Mouse (Mus musculus) embryo, embryonic 11 days (tissue): ENCODE measurements around the gene Itgb3bp.

ENCODE experiments used
- DNase-seq: peaks from one replicate; pipeline ENCODE4 v3.0.0-alpha.2; 2015

The Itgb3bp gene

DNA sequence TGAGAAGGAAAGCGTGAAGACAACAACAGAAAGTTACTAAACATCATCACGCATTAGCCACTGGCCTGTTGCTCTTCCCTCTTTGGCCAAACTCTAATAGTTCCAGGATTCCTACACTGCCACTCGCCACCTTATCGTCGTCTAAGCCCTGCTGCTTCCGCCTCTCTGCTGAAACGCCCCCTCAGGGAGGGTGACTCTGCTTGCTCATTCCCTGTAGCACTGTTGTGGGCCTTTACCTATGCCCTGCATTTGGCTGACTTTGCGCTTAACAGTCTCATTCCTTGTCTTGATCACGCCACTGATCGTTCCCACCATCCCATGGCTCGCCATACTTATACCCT is 1.6 kb upstream of the Itgb3bp start:
- DNase-seq: no peak

DNA sequence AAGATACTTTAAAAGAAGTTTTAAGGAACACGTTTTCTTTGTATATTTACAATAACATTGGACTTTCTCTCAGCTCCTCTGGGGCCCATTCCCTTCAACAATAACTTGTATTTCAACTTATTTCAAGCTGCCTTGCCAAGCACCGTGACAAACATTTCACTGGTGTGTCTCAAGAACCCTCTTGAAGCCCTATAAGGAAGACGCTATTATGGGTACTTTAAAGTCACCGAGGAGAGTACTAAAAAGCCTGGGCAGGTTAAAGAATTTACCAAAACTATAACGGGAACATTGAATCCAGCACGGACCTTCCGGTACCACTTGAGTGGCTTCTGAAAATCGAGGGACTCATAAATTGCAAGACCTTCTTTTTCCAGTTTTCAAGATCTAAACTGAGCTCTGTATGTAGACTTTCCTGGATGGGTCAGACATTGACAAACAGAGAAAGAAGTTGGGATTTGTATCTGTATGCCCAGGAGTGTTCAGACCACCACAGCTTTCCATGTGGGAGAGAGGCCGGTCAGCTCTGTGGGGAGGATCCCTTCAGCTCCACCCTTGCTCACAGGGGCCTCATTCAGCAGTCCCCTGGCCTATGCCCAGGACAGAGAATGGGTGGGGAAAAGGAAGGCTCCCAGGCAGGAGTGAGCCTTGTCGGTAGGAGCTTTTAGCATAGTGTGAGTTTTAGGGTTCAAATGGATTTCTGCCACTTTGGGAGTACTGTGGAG is 1.1 kb upstream of the Itgb3bp start:
- no peak for DNase-seq

DNA sequence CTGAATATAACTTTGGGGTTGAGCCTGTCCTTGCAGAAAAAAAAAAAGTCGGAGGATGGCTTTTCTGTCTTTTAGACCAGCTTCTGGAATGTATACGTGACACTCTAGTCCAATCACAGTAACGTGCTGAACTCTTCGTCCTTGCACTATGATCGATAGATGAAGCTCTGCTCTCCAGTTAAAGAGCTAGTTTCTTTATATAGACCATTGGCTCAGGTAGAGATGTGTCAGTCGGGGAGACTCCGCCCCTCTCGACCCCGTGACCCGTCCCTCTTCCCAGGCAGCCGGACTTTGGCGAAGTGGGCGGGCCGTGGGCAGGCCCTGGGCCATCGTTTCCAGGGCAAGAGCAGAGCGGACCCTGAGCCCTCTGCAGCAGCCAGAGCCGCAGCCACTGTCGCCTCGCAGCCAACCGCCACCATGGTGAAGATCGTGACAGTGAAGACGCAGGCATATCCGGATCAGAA is 432 bp downstream of the Itgb3bp start, which contains the start of gene Pgm1:
Gene Pgm1, plus strand, starts transcription at position 266 of the 464 bp plus-strand sequence.
- DNase-seq: peak; percentile 83

DNA sequence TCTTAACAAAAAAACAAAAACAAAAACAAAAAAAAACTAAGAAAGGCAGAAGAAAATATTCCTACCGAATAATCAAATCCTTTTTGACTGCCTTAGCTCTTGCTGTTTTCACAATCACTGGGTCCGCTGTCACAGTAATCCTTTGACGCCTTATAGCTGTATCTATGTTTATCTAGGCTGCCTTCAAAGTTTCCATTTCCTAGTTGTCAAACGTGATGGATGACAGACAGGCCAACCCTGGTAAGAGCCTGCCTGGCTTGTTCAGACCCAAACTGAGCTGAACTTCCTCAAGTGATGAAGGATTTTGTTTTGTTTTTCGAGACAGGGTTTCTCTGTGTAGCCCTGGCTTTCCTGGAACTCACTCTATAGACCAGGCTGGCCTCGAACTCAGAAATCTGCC is 1.1 kb downstream of the Itgb3bp start:
- no peak for DNase-seq

DNA sequence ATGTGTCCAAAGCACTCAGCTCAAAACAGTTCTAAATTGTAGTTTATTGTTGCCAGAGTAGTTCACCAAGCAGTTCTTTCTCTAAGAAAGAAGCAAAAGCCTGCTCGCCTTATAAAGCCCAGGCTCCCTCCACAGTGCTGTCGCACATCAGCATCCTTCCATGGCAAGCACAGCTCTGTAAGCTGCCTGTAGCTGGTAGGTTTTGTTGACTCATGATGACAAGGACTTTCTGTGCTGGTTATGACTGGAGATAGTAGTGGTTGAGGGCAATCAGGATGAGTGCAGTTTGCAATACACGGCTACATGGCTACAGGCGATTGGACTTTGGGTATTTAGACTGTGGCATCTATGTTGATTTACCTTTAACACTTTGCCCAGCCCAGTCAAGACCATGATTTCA is 3.2 kb downstream of the Itgb3bp start:
- DNase-seq: no peak

DNA sequence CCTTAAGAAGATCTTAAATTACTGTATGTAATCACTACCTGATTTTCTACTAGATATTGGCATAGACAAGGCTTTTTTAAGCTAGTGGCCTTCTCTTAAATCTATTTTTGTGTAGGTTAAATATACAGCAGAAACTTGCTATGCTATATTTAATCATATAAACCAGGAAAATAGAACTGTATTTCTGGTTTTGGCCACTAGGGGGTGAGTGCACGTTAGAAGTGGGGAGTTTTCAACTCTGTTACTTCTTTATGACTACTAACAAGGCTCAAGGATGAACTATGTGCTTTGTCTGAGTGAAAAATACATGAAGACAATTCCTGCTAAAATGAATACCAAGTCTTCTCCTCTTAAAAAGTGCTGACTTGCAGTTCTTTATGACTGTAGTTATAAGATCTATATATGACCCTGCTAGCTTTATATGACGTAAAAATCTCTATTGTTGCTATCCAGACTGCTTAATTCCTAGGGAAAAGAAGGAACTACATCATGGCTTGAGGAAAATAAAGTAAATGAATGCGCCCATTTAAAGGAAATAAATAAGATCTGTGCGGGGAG is 15.6 kb downstream of the Itgb3bp start:
- peak; percentile 62 for DNase-seq

DNA sequence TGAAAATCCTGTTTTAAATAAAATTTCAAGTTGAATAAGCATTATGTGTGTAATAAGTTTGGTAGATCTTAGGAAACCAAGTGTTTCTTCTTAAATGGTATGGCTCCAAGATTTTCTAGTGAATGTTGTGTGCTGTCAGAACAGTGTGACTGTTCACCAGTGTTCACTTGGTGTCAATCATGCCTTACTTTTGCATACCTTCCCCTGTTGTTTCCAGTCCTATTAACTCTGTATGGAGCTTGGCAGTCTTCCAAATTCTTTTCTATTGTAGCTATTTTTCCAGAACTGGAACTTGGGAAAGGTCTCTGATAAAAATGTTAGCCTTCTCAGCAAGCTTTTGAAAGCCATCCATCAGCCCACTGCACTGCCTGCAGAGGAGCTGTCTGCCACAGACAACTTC is 47.2 kb downstream of the Itgb3bp start:
- DNase-seq: no peak

DNA sequence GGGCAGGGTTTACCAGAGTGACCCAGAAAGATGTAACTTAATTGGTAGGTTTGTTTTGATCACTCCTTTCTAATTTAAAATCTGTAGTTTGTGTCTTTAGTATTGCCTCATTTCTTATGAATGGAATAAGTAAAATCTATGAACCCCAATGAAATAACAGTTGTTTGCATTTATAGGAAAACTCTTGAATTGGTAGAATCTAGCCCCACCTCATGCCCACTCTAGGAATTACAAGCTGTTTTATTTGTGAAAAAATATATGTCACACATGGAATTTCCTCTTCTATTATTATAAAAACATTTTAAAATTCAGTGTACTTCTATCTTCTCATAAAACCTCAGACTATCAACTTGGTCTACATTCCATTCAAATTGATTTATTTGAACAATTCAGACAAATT is 47.7 kb downstream of the Itgb3bp start:
- peak; percentile 44 for DNase-seq

DNA sequence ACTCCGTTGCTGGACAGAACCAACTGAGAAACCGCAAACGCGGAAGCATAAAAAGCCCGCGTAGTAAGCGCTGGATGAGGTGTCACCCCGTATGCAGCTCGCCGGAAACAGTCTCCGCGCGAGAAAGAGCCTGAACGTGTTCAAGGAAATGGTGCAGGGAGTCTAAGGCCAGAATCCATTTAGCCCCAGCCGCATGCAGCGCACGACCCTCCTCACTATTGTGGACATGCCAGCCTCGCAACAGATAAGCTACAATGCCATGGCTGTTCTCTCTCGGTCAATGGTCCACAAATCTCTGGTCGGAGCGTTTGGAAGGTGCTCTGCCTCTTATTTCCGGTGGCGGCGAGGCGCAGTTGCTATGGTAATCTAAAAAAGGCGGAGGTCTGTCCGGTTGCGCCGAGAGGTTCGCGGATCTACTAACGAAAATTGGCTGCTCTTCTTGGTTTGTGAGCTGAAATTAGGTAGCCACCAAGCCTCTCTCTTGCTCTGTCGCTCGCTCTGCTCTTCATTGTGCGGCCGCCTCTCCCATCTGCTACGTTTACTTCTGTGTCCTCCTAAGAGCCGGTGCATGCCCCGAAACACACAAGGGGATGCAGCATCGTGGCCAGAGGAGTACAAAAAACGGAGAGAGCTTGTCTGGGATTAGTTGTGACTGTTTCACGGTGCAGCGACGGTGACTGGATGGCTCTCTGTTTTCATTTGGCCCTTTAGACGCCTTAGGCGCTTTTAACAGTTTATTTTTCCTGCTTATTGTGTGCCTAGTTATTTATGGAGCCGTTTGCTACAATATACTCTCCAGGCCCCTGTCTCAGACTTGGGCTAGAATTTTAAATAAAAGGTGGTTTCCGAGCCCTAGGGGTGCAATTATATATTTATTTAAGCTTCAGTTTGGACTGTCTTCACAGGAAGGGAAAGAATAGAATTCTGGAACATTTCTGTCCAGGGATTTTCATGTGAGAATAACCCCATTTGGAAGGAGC is 100.2 kb downstream of the Itgb3bp start, which contains the start of gene Efcab7:
Gene Efcab7, plus strand, starts transcription at position 105 of the 980 bp plus-strand sequence.
- peak; percentile 93 for DNase-seq

DNA sequence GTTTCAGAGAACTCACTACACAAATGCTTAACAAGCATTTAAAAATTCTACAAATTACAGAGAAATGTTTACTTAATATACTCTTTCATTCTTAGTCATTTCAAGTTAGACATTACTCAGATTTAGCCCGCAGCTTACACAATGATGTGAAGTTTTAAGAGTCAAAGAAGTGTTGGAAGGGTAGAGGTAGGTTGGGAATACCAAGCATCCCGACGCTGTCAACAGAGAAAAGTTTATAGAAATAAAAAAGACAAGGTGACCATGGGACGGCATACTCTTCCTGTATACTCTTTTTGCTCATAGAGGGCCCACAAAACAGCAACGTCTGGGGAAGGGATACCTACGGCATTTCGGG is 100.9 kb downstream of the Itgb3bp start:
- DNase-seq: no peak

DNA sequence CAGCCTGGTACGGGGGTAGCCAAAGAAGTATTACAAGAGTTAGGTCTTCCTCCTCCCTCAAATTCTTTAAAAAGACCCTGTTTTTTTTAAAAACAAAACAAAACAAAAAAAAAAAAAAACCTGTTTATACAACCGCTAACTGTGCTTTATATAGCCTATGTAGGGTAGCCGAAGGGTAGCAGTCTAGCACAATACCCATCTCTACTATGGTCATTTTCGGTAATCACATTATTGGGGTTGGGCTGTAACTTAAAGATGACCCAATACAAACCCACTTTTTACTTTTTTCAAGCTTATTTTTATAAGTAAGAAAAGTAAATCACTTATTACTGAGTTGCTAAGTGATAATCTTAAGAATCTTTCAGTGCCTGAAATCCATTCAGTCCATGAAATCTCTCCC is 101.3 kb downstream of the Itgb3bp start:
- DNase-seq: no peak

DNA sequence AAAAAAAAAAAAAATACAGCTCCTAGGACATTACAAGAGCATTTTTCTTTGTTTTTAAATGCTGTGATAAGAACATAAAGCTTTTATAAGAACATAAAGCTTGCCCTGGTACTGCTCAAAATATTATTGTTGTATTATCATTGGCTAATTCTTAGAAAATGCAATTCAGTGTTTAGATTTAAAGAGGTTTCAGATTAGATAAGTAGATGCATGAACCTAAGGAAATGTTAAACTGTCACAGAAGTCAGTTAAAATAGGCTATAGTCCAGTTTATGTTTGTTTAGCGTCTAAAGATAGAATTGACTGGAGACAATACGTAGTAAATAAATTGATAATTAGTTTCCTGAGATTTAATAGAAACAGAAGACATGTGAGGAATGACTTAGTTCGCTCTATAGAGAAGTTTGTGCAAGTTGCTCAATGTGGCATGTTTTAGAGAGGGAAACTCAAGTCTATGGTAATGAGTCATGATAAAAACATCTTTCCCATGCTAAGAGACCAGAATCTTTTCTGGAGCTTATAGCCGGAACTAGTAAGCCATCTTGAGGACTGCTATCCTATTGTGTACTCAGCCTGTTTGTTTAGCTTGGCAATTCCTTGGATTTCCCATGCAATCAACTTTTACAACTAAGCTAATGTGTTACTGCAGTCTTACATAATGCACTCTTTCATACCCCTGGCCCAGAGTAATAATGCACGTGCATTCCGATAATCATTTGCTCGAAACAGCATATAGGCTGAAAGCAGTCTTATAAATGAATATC is 112.7 kb downstream of the Itgb3bp start:
- DNase-seq: no peak

DNA sequence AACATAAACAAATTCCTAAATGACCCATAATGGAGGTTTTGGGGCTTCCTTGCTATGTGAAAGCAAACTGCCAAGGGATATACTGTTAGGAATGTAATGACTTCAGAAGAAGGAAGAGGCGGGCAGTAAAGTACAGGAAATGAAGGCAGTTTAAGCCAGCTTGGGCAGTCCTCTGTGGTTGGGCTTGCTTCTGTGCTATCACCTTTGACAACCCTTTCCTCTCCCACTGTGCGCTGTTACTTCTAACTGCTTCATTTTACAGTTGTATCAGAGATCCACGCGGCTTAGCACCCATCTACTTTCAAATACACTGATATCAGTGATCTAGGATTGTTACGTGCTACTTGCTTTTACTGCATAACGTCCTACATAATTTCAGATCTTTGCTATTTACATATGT is 137.2 kb downstream of the Itgb3bp start:
- peak; percentile 5 for DNase-seq

DNA sequence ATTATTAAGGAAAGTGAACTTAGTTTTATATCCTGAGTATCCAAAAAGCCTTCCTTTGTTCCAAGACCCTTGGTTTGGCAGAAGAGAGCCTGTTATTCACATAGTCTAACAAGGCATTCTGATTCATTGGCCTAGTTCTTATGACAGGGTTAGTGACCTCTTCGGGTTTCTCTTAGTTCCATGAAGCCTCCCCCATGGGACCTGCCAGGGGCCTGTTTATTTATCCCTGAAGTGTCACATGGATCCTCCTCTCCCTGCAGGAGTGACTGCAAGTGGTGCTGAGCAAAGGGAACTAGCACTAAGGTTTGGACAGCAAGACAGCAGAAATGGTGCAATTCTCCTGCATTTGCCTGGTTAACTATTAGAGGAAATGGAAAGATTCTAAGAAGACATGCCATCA is 156.6 kb downstream of the Itgb3bp start:
- peak; percentile 7 for DNase-seq

DNA sequence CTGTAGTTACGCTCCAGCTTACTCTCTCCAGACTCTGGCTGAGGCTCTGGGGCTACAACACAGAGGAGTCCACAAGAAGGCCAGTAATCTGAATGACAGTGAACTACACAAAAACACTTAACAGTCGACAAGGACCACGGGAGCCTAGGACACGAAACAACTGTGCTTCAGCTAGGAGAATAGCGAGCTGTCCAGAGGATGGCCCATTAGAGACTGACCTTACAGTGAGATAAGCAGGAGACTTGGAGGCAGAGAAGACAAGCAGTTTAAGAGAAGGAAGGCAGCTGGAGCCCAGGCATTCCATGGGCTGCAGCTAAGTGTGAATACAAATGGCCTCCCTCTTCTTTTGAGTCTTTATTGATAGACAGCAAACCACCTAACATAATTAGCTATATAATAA is 159.1 kb downstream of the Itgb3bp start:
- DNase-seq: no peak

DNA sequence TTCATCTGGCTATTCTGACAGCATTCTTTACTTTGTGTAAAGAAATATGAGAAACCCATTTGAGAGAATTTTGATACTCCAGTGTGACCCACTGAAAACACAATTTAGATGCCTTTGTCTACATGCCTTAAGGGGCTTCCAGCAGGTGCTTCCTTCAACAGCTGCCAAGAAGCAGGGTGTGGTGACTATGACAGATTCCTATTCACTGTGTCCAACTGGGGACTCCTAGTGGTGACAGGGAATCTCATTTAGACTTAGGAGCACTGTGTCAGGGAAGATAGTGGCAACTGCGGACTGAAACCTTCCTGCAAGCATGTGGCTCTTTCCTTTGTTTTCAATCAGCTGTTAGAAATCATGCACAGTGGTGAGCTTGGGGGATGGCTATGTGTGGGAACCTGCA is 162.9 kb downstream of the Itgb3bp start:
- DNase-seq: peak; percentile 48

DNA sequence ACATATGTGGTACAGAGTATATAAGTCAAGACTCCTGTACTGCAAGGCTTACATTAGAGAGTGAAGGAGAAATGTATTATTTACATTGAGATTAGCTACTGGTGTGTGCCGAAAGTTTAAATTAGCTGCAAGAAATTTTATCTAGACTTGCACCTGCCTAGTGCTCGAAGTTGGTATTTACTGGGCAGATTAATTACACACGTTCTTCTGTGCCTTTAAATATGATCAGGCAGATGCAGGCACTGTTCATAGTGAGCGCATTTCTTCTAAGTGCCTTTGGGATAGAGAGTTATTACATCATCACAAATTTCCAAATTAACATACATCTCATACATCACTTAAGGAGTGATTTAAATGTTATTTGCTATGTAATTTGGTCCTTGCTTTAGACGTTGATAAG is 163.3 kb downstream of the Itgb3bp start:
- no peak for DNase-seq

DNA sequence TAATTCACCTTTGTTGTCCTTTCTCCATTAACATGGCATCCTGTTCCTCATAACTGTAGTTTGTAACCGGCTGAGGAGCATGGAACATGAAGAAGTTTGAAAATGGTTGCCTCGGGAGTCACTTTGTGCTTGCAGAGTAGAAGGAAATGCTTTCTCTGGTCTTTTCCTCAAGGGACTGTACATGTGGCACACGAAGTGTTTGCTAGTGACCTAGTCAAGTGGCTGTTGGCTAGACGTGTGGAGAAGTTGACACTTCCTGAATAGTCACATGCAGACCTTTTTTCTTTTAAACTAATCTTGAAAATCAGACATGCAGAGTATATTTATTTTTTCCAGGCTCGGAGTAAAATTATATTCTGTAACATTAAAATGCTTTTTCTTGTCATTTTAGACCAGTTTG is 177.2 kb downstream of the Itgb3bp start:
- no peak for DNase-seq

DNA sequence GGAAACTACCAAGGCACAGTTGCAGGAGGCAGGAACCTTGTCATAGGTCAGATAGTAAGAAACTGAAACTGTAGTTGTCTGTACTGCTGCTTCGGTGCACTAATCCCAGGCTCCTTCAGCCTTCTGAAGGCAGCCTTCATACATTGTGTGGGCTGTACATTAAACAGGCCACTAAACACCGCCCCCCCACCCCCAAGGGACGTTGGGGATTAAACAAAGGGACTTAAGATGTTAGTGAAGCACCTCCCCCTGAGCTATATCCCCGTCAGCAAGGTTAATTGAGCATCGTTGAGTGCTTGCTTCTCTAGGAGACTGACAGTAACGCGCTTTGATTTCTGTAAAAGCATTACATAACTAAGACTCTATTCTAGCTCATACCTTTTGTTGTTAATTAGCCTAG is 189.8 kb downstream of the Itgb3bp start:
- peak; percentile 31 for DNase-seq

DNA sequence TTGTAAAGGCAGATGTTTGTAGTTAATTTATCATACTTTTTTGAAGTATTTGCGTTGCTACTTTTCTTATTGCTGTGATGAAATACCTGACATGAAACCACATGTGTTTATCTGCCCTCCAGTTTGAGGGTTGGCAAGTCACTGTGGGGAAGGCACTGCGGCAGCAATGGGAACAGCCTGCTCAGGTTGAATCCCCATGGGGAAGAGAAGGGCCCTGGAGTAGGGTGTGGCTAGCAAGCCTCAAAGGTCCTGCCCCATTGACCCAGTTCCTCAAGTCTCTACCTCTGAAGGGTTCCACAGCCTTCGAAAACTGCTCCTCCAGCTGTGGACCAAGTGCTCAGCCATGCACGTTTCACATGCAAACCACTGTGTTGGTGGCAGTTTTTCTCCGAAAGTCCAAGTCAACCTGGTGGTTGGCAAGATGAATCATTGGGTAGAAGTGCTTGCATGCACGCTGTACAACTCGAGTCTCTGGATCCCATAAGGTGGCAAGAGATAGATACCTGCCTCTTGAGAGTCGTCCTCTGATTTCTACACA is 203.6 kb downstream of the Itgb3bp start:
- no peak for DNase-seq

DNA sequence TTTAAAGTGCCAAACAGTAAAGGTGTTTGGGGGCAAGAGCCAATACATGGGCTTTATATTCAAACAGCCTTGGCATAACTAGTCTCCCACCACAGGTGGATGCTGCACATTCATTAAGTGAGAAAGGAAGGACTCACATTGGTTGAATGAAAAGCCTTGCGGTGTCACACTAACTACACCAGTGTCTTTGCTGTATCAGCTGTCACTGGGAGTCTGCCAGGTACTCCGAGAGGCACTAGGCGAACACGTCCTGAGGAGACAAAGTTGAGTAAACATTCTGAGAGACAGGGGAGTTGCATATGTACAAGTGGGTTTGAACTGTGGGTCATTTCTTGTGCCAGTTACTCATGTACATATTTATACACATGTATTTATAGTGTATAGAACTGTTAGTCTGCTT is 205.3 kb downstream of the Itgb3bp start:
- no peak for DNase-seq

DNA sequence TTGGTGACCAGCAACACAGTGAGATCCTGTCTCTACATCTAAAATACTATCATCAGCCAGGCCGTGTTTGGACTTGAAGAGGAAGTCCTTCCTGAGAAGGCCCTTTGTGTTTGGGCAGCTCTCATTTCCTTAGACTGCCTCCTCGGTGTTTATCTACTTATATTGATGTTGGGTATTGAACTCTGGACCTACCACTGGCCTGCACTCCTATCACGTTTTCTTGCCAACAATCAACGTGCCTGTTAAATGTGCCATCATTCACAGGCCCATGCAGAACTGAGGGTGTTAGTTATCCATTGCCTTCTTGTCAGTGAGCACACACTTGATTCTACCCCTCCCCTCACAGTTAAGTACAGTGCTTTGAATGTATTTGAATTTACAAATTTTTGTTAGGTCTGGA is 211.7 kb downstream of the Itgb3bp start:
- DNase-seq: no peak
